Mouse (Mus musculus) forebrain, embryonic 13.5 days (tissue): ENCODE measurements around the gene Pde6c. TPM values are rescaled to one million over a fixed set of nuclear protein-coding genes. Genes with fewer than 3 reads are reported as not detected.

Source experiments
- ATAC-seq: fragments of 200-750 bp; cut with Nextera tagmentation; 2 replicates; pipeline ENCODE4 v1.8.0; 2017
- H3K27ac ChIP-seq: fragments of 300-500 bp; sonication (generic); 2 replicates; pipeline ENCODE4 v1.5.1; 2015; ENCODE audit warnings: inconsistent platforms, mild to moderate bottlenecking, moderate library complexity
- H3K27me3 ChIP-seq: fragments of 300-500 bp; sonication (generic); 2 replicates; pipeline ENCODE4 v1.6.1; 2015; ENCODE audit warnings: mild to moderate bottlenecking, inconsistent platforms
- H3K36me3 ChIP-seq: fragments of 300-500 bp; sonication (generic); 2 replicates; pipeline ENCODE4 v1.6.1; 2015; ENCODE audit warnings: mild to moderate bottlenecking, inconsistent platforms; ENCODE audit not compliant: poor library complexity, severe bottlenecking
- H3K4me1 ChIP-seq: fragments of 300-500 bp; sonication (generic); 2 replicates; pipeline ENCODE4 v1.6.1; 2015; ENCODE audit warnings: inconsistent platforms
- H3K4me2 ChIP-seq: fragments of 300-500 bp; sonication (generic); 2 replicates; pipeline ENCODE4 v1.6.1; 2015; ENCODE audit warnings: inconsistent platforms, mild to moderate bottlenecking, moderate library complexity
- H3K4me3 ChIP-seq: fragments of 300-500 bp; sonication (generic); 2 replicates; pipeline ENCODE4 v1.5.1; 2015; ENCODE audit warnings: mild to moderate bottlenecking, inconsistent platforms
- H3K9ac ChIP-seq: fragments of 300-500 bp; sonication (generic); 2 replicates; pipeline ENCODE4 v1.6.1; 2015; ENCODE audit warnings: mild to moderate bottlenecking, inconsistent platforms
- H3K9me3 ChIP-seq: fragments of 300-500 bp; sonication (generic); replicated peaks from 2 replicates; pipeline ENCODE4 v1.6.1; 2016; ENCODE audit warnings: inconsistent platforms
- WGBS: fragments of 180-500 bp; shearing (Covaris S2); methylation state at CpG from one replicate; pipeline ENCODE4 v1.1.7; 2015; 5-methylcytosine and 5-hydroxymethylcytosine counted together
- polyA plus RNA-seq: library from polyadenylated mRNA; unstranded; fragments of >200 nt; fragmentation: Nextera tagmentation; extraction: Ambion mirVana; gene quantifications from 2 replicates; pipeline ENCODE4 v1.2.1, GENCODE M21; 2015

Gene Pde6c
- polyA plus RNA-seq, 1 experiment from 2014 or later, result not detected

DNA sequence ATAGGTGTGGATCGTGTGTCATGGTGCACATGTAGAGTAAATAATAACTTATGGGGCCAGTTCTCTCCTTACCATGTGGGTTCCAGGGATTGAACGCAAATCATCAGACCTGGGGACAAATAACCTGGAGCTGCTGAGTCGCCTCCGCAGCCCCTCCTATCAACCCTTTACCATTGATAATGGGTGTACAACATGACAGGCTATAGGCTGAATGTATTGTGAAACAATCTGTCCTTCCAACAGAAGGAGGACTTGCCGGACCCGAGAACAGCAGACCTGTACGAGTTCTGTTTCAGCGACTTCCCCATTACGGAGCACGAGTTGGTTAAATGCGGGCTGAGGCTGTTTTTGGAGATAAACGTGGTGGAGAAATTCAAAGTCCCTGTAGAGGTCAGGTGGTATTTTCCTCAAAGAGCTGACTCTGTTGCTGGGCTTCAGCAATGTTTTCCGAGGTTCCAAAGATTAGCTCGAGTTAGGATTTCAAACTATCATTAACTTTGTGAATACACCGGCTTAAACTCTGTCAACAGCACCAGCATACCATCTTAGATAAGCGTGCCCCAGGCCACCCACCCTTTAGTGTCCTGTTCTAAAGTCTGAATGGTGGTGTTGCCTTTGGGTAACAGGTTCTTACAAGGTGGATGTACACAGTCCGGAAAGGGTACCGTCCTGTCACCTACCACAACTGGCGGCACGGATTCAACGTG, 29.2 kb downstream of the Pde6c start:
- ATAC-seq, result no peak
- Histone ChIP-seq H3K4me1 (no peaks in the 10 kb centered on the region), H3K27me3 (no peaks in the 10 kb centered on the region), H3K9ac (no peak overlapping the region), H3K4me2 (no peak overlapping the region), H3K9me3 (no peaks in the 10 kb centered on the region), H3K27ac (no peak overlapping the region), H3K36me3 (no peaks in the 10 kb centered on the region), H3K4me3 (no peak overlapping the region)
- 92% methylated on average over 21 of the region's 21 CpGs for WGBS

DNA sequence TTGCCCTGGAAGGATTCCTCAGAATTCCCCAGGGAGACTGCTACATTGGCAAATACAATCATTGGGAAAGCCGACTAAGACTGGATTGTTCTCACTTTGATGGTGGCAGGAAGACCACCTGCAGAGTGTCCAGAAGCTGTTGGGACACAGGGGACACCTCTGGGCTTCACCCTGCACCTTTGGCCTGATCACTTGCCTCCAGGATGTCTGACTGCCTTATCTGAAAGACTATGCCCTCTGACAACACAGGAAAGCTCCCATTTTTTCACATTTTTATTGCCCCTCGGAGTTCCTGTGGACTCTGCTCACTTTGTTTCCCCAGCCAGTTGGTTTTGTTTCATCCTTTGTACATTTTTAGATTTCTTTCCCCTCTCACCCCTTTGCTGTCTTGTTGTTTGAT, 32.1 kb downstream of the Pde6c start:
- no peaks in the 10 kb centered on the region for H3K36me3 ChIP-seq
- no peak overlapping the region for H3K9ac ChIP-seq
- H3K9me3 ChIP-seq, result no peaks in the 10 kb centered on the region
- no peak for ATAC-seq
- H3K4me1 ChIP-seq, result no peaks in the 10 kb centered on the region
- WGBS, result 62% methylated on average over 2 of the region's 2 CpGs
- no peak overlapping the region for H3K27ac ChIP-seq
- H3K4me2 ChIP-seq, result no peak overlapping the region
- H3K4me3 ChIP-seq, result no peak overlapping the region
- H3K27me3 ChIP-seq, result no peaks in the 10 kb centered on the region

DNA sequence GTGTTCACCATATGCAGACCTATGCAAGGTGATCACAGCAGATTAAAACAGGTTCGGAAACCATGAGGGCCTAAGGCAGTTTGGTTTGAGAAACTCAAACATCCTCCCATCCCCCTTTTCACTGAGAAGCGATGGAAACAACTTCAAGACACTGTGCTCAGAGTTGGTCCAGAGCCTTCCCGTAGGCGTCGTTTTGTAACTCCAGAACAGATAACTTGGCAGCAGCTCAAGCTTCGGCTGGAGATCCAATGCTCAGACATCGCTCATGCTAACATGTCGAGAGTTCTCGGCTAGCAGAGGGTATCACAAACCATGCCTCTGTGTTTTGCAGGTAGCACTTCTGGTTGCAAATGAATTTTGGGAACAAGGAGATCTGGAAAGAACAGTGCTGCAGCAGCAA, 47.1 kb downstream of the Pde6c start:
- no peaks in the 10 kb centered on the region for H3K36me3 ChIP-seq
- WGBS, result 94% methylated on average over 9 of the region's 9 CpGs
- 0 out of 2 replicates have a peak, but pooled peaks cover 4% of the 10 kb centered on the region for H3K4me1 ChIP-seq
- no peak overlapping the region for H3K27ac ChIP-seq
- no peak overlapping the region for H3K9ac ChIP-seq
- H3K9me3 ChIP-seq, result no peaks in the 10 kb centered on the region
- no peaks in the 10 kb centered on the region for H3K27me3 ChIP-seq
- H3K4me3 ChIP-seq, result no peak overlapping the region
- no peak overlapping the region for H3K4me2 ChIP-seq
- ATAC-seq, result no peak

DNA sequence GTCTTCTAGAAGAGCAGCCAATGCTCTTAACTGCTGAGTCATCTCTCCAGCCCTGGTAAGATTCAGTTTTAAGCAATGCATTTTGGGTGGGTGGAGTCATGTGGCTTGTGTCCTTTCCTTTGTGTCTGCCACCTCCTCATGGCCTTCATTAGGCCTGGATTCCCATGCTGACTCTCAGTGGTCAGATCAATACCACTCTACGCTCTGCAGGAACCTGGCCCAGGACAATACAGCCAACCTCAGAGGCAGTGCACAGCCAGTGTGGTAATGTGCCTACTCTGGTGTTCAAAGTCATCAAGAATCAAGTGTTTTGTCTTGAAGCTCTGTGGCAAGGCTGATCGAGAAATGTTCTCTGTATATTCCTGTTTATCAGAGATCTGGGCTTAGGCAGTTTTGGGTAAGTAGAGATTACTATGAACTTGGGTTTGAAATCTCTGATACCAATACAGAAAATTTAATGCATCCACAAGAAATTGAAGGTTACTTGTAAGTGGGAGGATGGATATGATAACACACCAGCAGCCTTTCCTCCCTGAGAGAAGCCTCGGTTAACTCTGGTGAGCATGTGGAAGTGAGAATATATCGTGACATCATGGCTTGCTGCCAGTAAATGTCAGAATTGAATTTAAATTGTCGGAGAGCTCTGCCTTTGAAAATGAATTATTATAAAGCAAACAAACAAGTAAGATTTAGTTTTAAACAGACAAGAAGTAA, 54.2 kb downstream of the Pde6c start:
- H3K4me1 ChIP-seq, result no peaks in the 10 kb centered on the region
- H3K27ac ChIP-seq, result peak overlapping the region; percentile 55
- no peaks in the 10 kb centered on the region for H3K9me3 ChIP-seq
- H3K4me2 ChIP-seq, result no peak overlapping the region
- H3K4me3 ChIP-seq, result no peak overlapping the region
- 87% methylated on average over 5 of the region's 5 CpGs for WGBS
- peaks cover 10% of the 10 kb centered on the region; the same call in 1 of the 2 replicates for H3K36me3 ChIP-seq
- no peaks in the 10 kb centered on the region for H3K27me3 ChIP-seq
- peak; percentile 65; the same call in 1 of the 2 replicates for ATAC-seq
- H3K9ac ChIP-seq, result no peak overlapping the region

DNA sequence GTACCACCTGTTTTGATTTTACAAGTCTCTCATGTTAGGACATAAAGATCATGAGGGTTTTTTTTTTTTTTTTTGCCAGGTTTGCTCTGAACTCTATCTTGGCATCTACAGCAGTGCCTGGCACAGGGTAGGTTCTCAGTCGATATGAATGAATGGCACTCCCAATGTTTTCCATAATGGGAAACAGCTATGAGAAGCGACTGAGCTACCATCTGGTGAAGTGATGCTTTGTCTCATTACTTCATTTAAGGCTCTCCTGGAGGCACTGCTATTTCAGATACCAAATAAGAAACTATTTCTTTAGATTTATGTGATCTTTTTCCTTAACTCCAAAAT, 54.7 kb downstream of the Pde6c start:
- H3K9ac ChIP-seq, result no peak overlapping the region
- 87% methylated on average over 2 of the region's 2 CpGs for WGBS
- no peaks in the 10 kb centered on the region for H3K4me1 ChIP-seq
- H3K4me2 ChIP-seq, result no peak overlapping the region
- H3K27me3 ChIP-seq, result no peaks in the 10 kb centered on the region
- no peak overlapping the region for H3K27ac ChIP-seq
- peaks cover 10% of the 10 kb centered on the region; the same call in 1 of the 2 replicates for H3K36me3 ChIP-seq
- no peaks in the 10 kb centered on the region for H3K9me3 ChIP-seq
- ATAC-seq, result peak; percentile 82; the same call in 1 of the 2 replicates
- H3K4me3 ChIP-seq, result no peak overlapping the region

DNA sequence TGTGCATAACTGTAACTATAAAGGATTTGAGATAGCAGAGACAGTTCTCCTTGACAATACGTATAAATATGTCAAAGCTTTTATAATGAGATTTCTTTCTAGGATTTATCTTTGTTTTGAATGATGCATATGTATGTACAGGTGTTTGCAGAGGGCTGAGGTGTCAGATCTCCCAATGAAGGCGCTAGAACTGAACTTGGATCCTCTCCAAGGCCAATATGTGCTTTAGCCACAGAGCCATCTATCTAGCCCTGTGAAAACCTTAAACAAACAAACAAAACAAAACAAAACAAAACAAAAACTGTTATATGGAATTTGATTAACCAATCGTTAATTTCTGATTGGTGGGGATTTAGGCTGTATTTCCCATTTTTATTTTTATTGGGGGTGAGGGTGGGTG, 58.0 kb downstream of the Pde6c start:
- Histone ChIP-seq H3K4me2 (no peak overlapping the region), H3K4me1 (no peaks in the 10 kb centered on the region), H3K9ac (no peak overlapping the region), H3K27ac (no peak overlapping the region), H3K9me3 (no peaks in the 10 kb centered on the region), H3K36me3 (peaks cover 18% of the 10 kb centered on the region), H3K27me3 (no peaks in the 10 kb centered on the region), H3K4me3 (no peak overlapping the region)
- ATAC-seq, result no peak
- 92% methylated on average over 3 of the region's 3 CpGs for WGBS

DNA sequence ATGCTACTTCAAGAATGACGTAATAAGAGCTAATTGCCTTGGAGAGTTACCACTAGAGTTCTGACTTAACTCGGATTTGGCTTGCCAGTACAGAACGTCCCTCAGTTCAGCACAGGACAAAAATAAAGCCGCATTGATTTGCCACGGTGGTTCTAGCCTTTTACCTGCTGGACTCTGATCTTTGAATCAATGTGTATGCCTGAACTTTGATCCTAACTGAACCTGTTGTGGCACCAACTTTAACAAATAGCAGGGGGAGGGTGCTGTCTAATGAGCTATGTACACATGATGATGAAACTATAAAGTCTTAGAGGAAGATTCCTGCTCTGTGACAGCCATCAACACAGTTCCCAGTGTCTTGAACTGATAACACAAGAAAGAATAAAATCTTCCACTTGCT, 58.9 kb downstream of the Pde6c start:
- Histone ChIP-seq H3K4me2 (no peak overlapping the region), H3K27me3 (no peaks in the 10 kb centered on the region), H3K9ac (no peak overlapping the region), H3K4me3 (no peak overlapping the region), H3K36me3 (peaks cover 18% of the 10 kb centered on the region), H3K27ac (no peak overlapping the region), H3K4me1 (no peaks in the 10 kb centered on the region), H3K9me3 (no peaks in the 10 kb centered on the region)
- ATAC-seq, result no peak
- 82% methylated on average over 5 of the region's 5 CpGs for WGBS

DNA sequence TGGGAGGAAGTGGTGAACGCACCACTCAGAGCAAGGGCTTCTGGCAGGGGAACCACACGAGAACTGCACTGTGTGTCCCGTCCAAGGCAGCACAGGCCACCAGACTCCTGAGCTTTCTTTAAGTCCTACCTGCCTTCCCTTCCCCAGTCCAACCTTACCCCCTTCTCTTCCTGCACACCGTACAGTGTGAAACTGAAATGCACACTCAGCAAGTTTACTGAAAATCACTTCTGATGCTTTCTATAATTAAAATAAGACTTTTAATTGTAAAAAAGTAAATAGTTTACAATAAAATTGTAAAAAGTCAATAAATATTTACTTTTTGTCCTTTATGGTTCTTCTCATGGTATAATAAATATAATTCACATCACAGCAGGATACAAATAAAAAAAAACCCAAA, 62.7 kb downstream of the Pde6c start:
- ATAC-seq, result no peak
- H3K4me2 ChIP-seq, result no peak overlapping the region
- WGBS, result 92% methylated on average over 4 of the region's 4 CpGs

DNA sequence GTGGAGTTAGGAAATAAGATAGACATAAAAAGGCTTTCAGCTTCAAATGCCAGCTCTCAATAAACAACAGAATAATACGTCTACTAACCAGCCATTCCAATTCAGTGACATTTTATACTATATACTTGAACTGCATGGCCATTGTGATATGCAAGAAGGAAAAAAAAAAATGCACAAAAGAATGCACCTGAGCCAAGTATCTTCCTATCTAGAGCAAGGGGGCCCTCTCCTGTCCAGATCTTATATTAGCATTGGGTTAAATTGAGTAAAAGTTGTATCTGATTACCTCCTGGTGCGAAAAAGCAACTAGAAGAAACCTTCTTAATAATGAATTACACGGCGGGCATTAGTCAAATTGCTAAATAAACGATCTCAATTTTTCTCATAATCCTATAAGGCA, 66.2 kb downstream of the Pde6c start:
- no peak for ATAC-seq
- no peak overlapping the region for H3K27ac ChIP-seq
- H3K9ac ChIP-seq, result no peak overlapping the region
- peaks cover 21% of the 10 kb centered on the region for H3K36me3 ChIP-seq
- no peaks in the 10 kb centered on the region for H3K4me1 ChIP-seq
- H3K4me2 ChIP-seq, result no peak overlapping the region
- no peaks in the 10 kb centered on the region for H3K9me3 ChIP-seq
- WGBS, result 90% methylated on average over 5 of the region's 5 CpGs
- H3K27me3 ChIP-seq, result no peaks in the 10 kb centered on the region
- no peak overlapping the region for H3K4me3 ChIP-seq

More for the DNA sequence above, 62.7 kb downstream of the Pde6c start:
- H3K9ac ChIP-seq, result no peak overlapping the region
- H3K36me3 ChIP-seq, result peaks cover 14% of the 10 kb centered on the region
- no peak overlapping the region for H3K4me3 ChIP-seq
- no peaks in the 10 kb centered on the region for H3K27me3 ChIP-seq
- no peaks in the 10 kb centered on the region for H3K9me3 ChIP-seq
- H3K27ac ChIP-seq, result no peak overlapping the region
- no peaks in the 10 kb centered on the region for H3K4me1 ChIP-seq

DNA sequence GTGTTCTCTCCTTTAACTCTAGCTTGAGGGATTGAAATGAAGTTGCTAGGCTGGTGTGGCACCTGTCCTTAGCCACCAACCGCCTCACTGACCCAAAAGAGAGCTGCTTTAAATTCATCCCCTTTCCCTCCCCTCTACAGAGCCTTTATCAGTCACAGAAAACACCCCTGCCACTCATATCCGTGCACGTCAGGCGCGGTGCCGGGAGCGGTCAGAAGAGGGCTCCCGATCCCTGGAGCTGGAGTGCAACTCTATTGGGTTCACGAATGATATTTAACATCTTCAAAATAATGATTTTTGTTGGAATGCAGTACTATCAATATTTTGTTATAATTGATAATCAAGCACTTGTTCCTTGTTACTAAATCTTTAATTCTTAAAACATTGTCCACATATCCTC, 74.1 kb downstream of the Pde6c start:
- ATAC-seq, result peak; percentile 63; the same call in 1 of the 2 replicates
- Histone ChIP-seq H3K4me2 (no peak overlapping the region), H3K36me3 (peaks cover 31% of the 10 kb centered on the region), H3K4me3 (no peak overlapping the region), H3K27me3 (no peaks in the 10 kb centered on the region), H3K9ac (no peak overlapping the region), H3K9me3 (no peaks in the 10 kb centered on the region), H3K4me1 (no peaks in the 10 kb centered on the region), H3K27ac (no peak overlapping the region)
- 60% methylated on average over 9 of the region's 9 CpGs for WGBS

DNA sequence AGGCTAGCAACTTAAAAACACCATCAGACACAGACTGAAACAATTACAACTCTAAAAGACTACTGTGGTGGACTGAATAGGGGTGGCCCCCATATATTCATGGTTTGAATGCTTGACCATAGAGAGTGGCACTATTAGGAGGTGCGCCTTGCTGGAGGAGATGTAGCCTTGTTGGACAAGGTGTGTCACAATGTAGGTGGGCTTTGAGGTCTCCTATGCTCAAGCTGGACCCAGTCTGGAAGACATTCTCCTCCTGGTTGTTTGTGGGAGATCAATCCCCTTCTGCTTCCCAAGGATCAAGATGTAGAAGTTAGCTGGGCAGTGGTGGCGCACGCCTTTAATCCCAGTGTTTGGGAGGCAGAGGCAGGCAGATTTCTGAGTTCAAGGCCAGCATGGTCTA, 85.1 kb downstream of the Pde6c start:
- no peak for ATAC-seq
- no peak overlapping the region for H3K4me2 ChIP-seq
- H3K4me1 ChIP-seq, result peaks cover 1% of the 10 kb centered on the region
- WGBS, result 97% methylated on average over 3 of the region's 3 CpGs
- peaks cover 38% of the 10 kb centered on the region for H3K36me3 ChIP-seq
- no peak overlapping the region for H3K9ac ChIP-seq
- H3K9me3 ChIP-seq, result no peaks in the 10 kb centered on the region
- H3K27ac ChIP-seq, result no peak overlapping the region
- H3K27me3 ChIP-seq, result no peaks in the 10 kb centered on the region
- no peak overlapping the region for H3K4me3 ChIP-seq

DNA sequence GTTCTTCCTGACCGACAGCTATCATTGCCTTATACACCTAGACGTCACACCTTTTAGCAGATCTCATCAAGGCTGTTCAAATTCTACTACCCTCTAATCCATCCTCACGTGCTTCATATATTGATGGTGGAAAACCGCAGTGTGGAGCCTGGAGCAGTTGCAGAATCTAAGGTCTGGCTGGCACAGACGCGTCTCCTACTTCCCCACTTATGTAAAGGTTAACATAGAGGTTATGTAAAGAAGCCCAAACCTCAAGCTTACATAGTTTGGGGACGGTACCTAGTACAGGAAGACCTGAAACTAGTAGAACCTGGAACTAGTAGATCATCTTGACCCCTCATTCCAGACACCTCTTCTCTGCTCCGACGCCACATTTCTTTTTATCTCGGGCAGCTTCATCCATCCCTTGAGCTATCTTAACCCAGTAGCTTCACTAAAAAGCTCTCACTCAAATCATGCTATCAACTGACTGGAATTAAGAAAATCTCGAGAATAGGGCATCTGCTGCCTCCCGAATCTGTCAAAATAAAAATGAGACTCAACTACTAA, 90.8 kb downstream of the Pde6c start:
- Histone ChIP-seq H3K27me3 (no peaks in the 10 kb centered on the region), H3K27ac (peak overlapping the region; percentile 95), H3K4me3 (peak overlapping the region; percentile 65), H3K36me3 (peaks cover 8% of the 10 kb centered on the region), H3K9me3 (no peaks in the 10 kb centered on the region), H3K4me1 (peaks cover 11% of the 10 kb centered on the region), H3K9ac (peak overlapping the region; percentile 75), H3K4me2 (peak overlapping the region; percentile 58)
- ATAC-seq, result peak; percentile 31
- WGBS, result 10% methylated on average over 12 of the region's 12 CpGs
